Mouse (Mus musculus): ENCODE measurements around the gene Fam216a. TPM values are rescaled to one million over a fixed set of nuclear protein-coding genes. Genes with fewer than 3 reads are reported as not detected.
"Not testable (repeated sequence)": the region's sequence is repeated elsewhere in the genome, so short reads cannot be mapped to it uniquely, and the experiment has no call there.

The Fam216a gene
- polyA plus RNA-seq, 1 experiment = 3.2 TPM

DNA sequence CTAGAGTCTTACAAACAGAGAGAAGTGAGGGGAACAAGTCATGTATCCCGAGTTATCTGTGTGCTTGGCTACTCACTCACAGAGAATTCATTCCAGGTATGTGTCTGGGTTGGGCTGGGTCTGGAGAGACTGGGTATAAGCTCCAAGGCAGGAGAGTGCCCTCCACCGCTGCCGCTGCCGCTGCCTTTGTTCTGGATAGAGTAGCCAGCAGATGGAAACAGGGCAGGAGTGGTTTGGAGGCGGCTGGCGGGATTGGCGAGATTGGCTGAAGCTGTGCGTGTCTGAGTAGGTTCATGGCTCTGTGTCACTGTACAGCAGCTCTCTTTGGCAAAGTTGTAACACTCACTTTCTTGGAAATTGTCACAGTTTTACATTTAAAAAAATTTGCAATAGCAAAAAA lies 48.6 kb downstream of the Fam216a start:
- peaks cover 46% of the 10 kb centered on the region for H3K36me3 ChIP-seq (ENCODE audit: control insufficient read depth, insufficient read depth, low read length)
- no peaks in the 10 kb centered on the region for H3K4me1 ChIP-seq (ENCODE audit: control insufficient read depth, insufficient read depth, insufficient read length, low read length)
- WGBS = 90% methylated on average over 8 of the region's 8 CpGs
- no peak for TF ChIP-seq CTCF (IDR thresholded peaks at IDR 0.05; ENCODE audit: extremely low read depth, insufficient read length, insufficient replicate concordance, low read depth, low read length)
- TF ChIP-seq POLR2A (IDR thresholded peaks at IDR 0.05; ENCODE audit: low read depth, low read length) = no peak
- H3K4me3 ChIP-seq (ENCODE audit: low read depth, low read length) = no peak overlapping the region
- H3K27ac ChIP-seq (ENCODE audit: insufficient read depth, low read depth, low read length) = no peak overlapping the region
- no peaks in the 10 kb centered on the region for H3K27me3 ChIP-seq (ENCODE audit: control insufficient read depth, insufficient read depth, low read length)

DNA sequence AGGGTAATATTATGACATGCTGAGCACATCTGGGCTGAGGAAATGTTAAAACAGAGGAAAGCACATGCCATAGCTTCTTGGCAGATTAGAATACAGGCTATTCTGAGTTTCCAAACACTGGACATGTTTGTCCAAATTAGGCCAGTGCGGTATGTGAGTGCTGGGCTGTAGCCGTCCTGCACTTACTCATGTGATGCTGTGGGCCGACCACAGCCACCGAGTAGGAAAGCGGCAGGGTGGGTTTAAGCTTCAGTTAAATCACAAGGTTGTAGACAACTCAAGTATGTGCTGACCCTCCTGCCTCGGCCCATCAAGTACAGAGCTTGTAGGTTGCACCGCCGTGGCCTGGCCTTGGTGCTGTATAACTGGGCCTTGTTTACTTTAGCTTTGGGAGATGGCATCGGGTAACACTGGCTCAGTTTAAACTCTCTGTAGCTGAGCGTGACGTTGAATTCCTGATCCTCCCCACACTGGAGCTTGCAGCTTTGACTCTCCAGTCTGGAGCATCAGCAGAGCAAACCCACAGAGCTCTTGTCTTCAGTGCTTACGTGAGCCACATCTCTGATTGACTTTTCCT lies 51.9 kb downstream of the Fam216a start:
- peaks cover 52% of the 10 kb centered on the region for H3K36me3 ChIP-seq (ENCODE audit: control insufficient read depth, insufficient read depth, low read length)
- TF ChIP-seq CTCF (IDR thresholded peaks at IDR 0.05; ENCODE audit: extremely low read depth, insufficient read length, insufficient replicate concordance, low read depth, low read length) = no peak
- TF ChIP-seq POLR2A (IDR thresholded peaks at IDR 0.05; ENCODE audit: low read depth, low read length) = no peak
- WGBS = 66% methylated on average over 12 of the region's 12 CpGs
- H3K27ac ChIP-seq (ENCODE audit: insufficient read depth, low read depth, low read length) = peak overlapping the region; percentile 68
- H3K27me3 ChIP-seq (ENCODE audit: control insufficient read depth, insufficient read depth, low read length) = no peaks in the 10 kb centered on the region
- H3K4me1 ChIP-seq (ENCODE audit: control insufficient read depth, insufficient read depth, insufficient read length, low read length) = peaks cover 7% of the 10 kb centered on the region
- H3K4me3 ChIP-seq (ENCODE audit: low read depth, low read length) = no peak overlapping the region

DNA sequence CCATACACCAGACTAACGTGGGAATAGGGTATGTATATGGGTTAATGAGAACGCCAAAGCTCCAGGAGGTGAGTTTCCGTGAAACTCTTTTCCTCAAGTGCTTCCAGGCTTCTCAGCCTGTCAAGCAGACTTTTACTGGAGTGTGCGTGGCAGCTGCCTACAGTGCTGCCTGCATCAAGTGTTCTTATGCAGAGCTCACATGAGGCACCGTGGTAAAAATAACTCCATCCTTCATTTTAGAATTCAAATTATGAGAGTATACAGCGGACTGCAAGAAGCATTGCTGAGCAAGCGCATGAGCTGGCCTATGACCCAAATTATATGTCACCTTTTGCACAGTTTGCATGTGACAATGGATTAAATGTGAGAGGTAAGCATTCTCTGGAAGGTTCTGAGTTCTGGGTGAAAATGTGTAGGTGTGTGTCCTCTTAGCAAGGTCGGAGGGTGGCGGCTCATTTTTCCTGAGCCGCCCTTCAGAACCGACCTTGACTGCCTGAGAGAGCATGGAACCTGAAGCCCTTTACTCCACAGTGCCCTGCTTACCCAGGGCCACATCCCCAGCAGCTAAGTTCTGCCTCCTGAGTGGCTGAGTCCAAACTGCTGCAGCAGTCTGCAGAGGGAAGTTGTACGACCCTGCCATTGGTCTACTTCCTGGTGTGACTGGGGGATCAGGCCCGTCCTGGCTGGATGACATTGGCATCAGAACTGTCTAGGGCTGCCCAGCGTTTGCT lies 52.5 kb downstream of the Fam216a start:
- Histone ChIP-seq H3K27ac (ENCODE audit: insufficient read depth, low read depth, low read length) (peak overlapping the region; percentile 68), H3K36me3 (ENCODE audit: control insufficient read depth, insufficient read depth, low read length) (peaks cover 48% of the 10 kb centered on the region), H3K4me1 (ENCODE audit: control insufficient read depth, insufficient read depth, insufficient read length, low read length) (peaks cover 14% of the 10 kb centered on the region), H3K27me3 (ENCODE audit: control insufficient read depth, insufficient read depth, low read length) (no peaks in the 10 kb centered on the region), H3K4me3 (ENCODE audit: low read depth, low read length) (no peak overlapping the region)
- TF ChIP-seq POLR2A (IDR thresholded peaks at IDR 0.05; ENCODE audit: low read depth, low read length) = no peak
- TF ChIP-seq CTCF (IDR thresholded peaks at IDR 0.05; ENCODE audit: extremely low read depth, insufficient read length, insufficient replicate concordance, low read depth, low read length) = no peak
- 82% methylated on average over 14 of the region's 14 CpGs for WGBS

DNA sequence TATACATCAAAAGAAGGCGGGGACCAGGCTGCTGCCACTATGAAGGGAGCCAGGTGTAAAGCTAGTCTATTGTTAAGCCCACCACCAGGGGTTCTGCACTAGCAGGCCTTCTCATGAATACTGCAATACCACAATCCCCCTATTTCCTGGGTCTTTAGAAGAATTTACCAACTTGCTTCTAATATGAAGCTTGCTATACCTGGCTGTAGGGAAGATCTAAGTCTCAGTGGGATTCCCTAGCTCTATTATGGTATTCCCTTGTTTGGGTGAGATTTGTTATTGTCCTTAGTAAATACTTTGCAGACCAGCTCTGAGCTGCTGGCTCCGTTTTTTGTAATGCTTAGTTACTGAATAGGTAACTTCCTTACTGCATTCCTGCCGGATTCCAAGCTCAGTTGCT lies 53.2 kb downstream of the Fam216a start:
- H3K36me3 ChIP-seq (ENCODE audit: control insufficient read depth, insufficient read depth, low read length) = peaks cover 46% of the 10 kb centered on the region
- 88% methylated on average over 3 of the region's 3 CpGs for WGBS
- H3K27ac ChIP-seq (ENCODE audit: insufficient read depth, low read depth, low read length); H3K27me3 ChIP-seq (ENCODE audit: control insufficient read depth, insufficient read depth, low read length); H3K4me3 ChIP-seq (ENCODE audit: low read depth, low read length): not testable (repeated sequence)
- peaks cover 14% of the 10 kb centered on the region for H3K4me1 ChIP-seq (ENCODE audit: control insufficient read depth, insufficient read depth, insufficient read length, low read length)

DNA sequence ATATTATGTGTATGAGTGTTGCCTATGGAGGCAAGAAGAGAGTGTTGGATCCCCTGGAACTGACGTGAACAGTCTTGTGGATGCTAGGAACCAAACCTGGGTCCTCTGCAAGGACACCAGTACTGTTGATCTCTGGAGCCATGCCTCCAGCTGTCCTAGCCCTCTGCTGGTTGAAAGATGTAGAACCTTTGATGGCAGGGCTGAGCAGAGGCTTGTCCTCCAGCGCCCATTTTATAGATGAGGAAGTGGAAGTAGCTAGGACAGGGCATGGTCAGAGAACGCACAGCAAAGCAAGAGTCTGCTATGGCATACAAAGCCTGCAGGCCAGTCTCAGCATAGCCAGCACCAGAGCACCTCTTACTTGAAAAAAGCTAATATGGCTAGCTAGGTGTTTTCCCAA lies 54.1 kb downstream of the Fam216a start:
- Histone ChIP-seq H3K27me3 (ENCODE audit: control insufficient read depth, insufficient read depth, low read length) (no peaks in the 10 kb centered on the region), H3K4me1 (ENCODE audit: control insufficient read depth, insufficient read depth, insufficient read length, low read length) (peaks cover 18% of the 10 kb centered on the region), H3K36me3 (ENCODE audit: control insufficient read depth, insufficient read depth, low read length) (peaks cover 51% of the 10 kb centered on the region), H3K4me3 (ENCODE audit: low read depth, low read length) (no peak overlapping the region), H3K27ac (ENCODE audit: insufficient read depth, low read depth, low read length) (no peak overlapping the region)
- TF ChIP-seq CTCF (IDR thresholded peaks at IDR 0.05; ENCODE audit: extremely low read depth, insufficient read length, insufficient replicate concordance, low read depth, low read length) = peak; percentile 76; the same call in 1 of the 2 replicates
- TF ChIP-seq POLR2A (IDR thresholded peaks at IDR 0.05; ENCODE audit: low read depth, low read length) = no peak
- whole genome bisulfite sequencing = 57% methylated on average over 3 of the region's 3 CpGs

DNA sequence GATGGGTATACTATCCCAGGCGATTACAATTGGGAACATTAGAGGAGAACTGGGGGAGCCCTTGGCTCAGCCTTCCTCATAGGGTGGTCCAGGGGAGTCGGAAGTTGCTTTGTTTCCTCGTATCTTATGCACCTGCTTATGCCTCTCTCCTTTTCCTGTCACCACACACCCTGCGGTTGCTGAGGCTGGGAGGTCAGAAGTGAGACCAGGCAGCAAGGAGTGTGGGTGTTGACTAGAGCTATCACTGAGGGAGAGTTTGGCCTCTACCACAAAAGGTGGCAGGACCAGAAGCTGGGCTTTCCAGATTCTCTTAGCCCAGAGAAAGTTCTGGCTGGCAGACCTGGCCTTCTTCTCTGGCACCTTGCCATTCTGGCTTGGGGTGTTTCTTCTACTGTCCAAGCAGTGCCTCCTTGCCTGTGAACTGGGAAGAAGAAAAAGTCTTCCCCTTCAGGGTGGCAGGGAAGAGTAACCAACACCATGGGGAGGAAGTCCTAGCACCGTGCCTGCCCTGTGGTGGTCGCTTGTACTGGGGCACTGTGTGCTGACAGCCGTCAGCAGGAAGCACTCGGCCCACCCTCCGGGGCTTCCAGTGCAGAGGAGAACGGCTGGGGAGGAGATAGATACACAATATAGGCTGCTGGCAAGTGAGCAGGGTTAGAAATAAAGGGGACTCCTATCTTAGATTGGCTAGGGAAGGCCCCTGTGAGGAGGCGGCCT lies 54.7 kb downstream of the Fam216a start:
- no peak overlapping the region for H3K27ac ChIP-seq (ENCODE audit: insufficient read depth, low read depth, low read length)
- TF ChIP-seq CTCF (IDR thresholded peaks at IDR 0.05; ENCODE audit: extremely low read depth, insufficient read length, insufficient replicate concordance, low read depth, low read length) (no peak), POLR2A (IDR thresholded peaks at IDR 0.05; ENCODE audit: low read depth, low read length) (no peak)
- no peaks in the 10 kb centered on the region for H3K27me3 ChIP-seq (ENCODE audit: control insufficient read depth, insufficient read depth, low read length)
- peaks cover 51% of the 10 kb centered on the region for H3K36me3 ChIP-seq (ENCODE audit: control insufficient read depth, insufficient read depth, low read length)
- peaks cover 18% of the 10 kb centered on the region for H3K4me1 ChIP-seq (ENCODE audit: control insufficient read depth, insufficient read depth, insufficient read length, low read length)
- H3K4me3 ChIP-seq (ENCODE audit: low read depth, low read length) = no peak overlapping the region
- 77% methylated on average over 11 of the region's 11 CpGs for WGBS

DNA sequence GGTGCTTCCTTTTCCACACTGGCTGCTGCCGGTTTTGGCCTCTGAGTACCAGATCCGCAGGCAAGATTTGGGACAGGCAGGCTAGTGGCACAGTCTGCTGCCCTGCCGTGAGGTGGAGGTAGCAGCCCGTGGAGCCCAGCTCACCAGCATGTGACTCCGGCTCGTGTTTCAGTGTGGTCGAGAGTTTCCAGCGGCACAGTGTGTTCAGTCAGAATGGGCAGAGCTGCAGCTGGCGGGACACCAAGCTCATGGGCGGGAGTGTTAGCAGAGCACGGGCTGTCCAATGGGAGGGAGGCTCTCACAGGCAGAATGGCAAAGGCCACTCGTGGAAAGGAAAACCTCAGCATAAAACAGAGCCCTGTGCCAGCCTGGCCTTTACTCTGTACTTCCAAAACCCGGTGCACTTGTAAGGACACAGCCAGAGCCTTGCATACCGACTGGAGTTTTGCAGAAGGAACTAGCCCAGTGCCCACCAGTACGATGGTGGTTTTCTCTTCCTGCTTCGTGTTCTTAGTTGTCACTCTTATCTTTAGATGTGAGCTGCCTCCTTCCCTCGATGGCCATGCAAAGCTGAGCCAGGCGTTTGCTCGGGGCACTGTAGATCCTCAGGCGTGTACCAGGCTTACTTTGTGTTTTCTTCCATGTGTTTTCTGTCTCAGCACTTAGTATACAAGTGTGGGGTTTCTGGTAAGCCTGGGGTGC lies 57.0 kb downstream of the Fam216a start:
- peak overlapping the region; percentile 77 for H3K27ac ChIP-seq (ENCODE audit: insufficient read depth, low read depth, low read length)
- peaks cover 51% of the 10 kb centered on the region for H3K36me3 ChIP-seq (ENCODE audit: control insufficient read depth, insufficient read depth, low read length)
- no peak for TF ChIP-seq POLR2A (IDR thresholded peaks at IDR 0.05; ENCODE audit: low read depth, low read length)
- TF ChIP-seq CTCF (IDR thresholded peaks at IDR 0.05; ENCODE audit: extremely low read depth, insufficient read length, insufficient replicate concordance, low read depth, low read length) = no peak
- no peaks in the 10 kb centered on the region for H3K27me3 ChIP-seq (ENCODE audit: control insufficient read depth, insufficient read depth, low read length)
- H3K4me3 ChIP-seq (ENCODE audit: low read depth, low read length) = no peak overlapping the region
- WGBS = 27% methylated on average over 20 of the region's 20 CpGs
- H3K4me1 ChIP-seq (ENCODE audit: control insufficient read depth, insufficient read depth, insufficient read length, low read length) = peaks cover 18% of the 10 kb centered on the region

Other genes with a start within 250 kb of the Fam216a start
- 0.10 TPM in 1 of 2 replicates, not detected in the other for gene Ccdc63, start 231.5 kb downstream of the Fam216a start, polyA plus RNA-seq (2012; rRNA removed)
- gene Ppp1cc, start 214.1 kb downstream of the Fam216a start, polyA plus RNA-seq (2012; rRNA removed) = 31.4 and 58.9 TPM in 2 replicates
- gene Hvcn1, start 165.6 kb downstream of the Fam216a start, polyA plus RNA-seq (2012; rRNA removed) = 8.1 and 18.6 TPM in 2 replicates
- gene Tctn1, start 107.9 kb downstream of the Fam216a start, polyA plus RNA-seq (2012; rRNA removed) = 5.8 and 12.5 TPM in 2 replicates
- gene Pptc7, start 88.0 kb downstream of the Fam216a start, polyA plus RNA-seq (2012; rRNA removed) = 12.5 and 20.1 TPM in 2 replicates
- 0.39 and 0.98 TPM in 2 replicates for gene Rad9b, start 18.1 kb downstream of the Fam216a start, polyA plus RNA-seq (2012; rRNA removed)
- gene Vps29, start 18.0 kb downstream of the Fam216a start, polyA plus RNA-seq (2012; rRNA removed) = 31.4 and 36.6 TPM in 2 replicates
- 22.4 and 32.6 TPM in 2 replicates for gene Gpn3, start 488 bp downstream of the Fam216a start, polyA plus RNA-seq (2012; rRNA removed)
- gene Arpc3, start 19.5 kb upstream of the Fam216a start, polyA plus RNA-seq (2012; rRNA removed) = 46.5 and 105 TPM in 2 replicates
- gene Anapc7, start 49.3 kb upstream of the Fam216a start, polyA plus RNA-seq (2012; rRNA removed) = 9.1 and 17.2 TPM in 2 replicates
- 47.2 and 60.1 TPM in 2 replicates for gene Atp2a2, start 129.9 kb upstream of the Fam216a start, polyA plus RNA-seq (2012; rRNA removed)
- 0.09 and 0.15 TPM in 2 replicates for gene Ift81, start 242.2 kb upstream of the Fam216a start, polyA plus RNA-seq (2012; rRNA removed)